Mouse (Mus musculus) small intestine, adult 2 months (tissue): ENCODE data around the gene Lrch4. TPM values are rescaled to one million over a fixed set of nuclear protein-coding genes. Genes with fewer than 3 reads are reported as not detected.

Source experiments
- H3K27ac ChIP-seq: fragments of 200-500 bp; 2 replicates; pipeline ENCODE4 v1.5.1; 2012; ENCODE audit warnings: low read depth, low read length, control low read depth, inconsistent platforms; ENCODE audit not compliant: insufficient read depth
- H3K27me3 ChIP-seq: fragments of 200-500 bp; 2 replicates; pipeline ENCODE4 v1.6.1; 2012; ENCODE audit warnings: mild to moderate bottlenecking, moderate library complexity, low read length, inconsistent platforms; ENCODE audit not compliant: control insufficient read depth, insufficient read depth
- H3K36me3 ChIP-seq: fragments of 200-500 bp; 2 replicates; pipeline ENCODE4 v1.6.1; 2012; ENCODE audit warnings: mild to moderate bottlenecking, low read length, control low read depth, inconsistent platforms; ENCODE audit not compliant: control insufficient read depth, insufficient read depth
- H3K4me1 ChIP-seq: fragments of 200-500 bp; 2 replicates; pipeline ENCODE4 v1.6.1; 2012; ENCODE audit warnings: low read length, inconsistent platforms, mixed read lengths; ENCODE audit not compliant: control insufficient read depth, insufficient read depth, insufficient read length
- H3K4me3 ChIP-seq: fragments of 200-500 bp; 2 replicates; pipeline ENCODE4 v1.5.1; 2012; ENCODE audit warnings: low read depth, mild to moderate bottlenecking, control low read depth, inconsistent platforms, low read length, moderate library complexity
- CTCF ChIP-seq: fragments of 200-500 bp; IDR thresholded peaks from 2 replicates; pipeline ENCODE4 v1.5.1; 2012; ENCODE audit warnings: low read depth, mild to moderate bottlenecking, control low read depth, inconsistent platforms, low read length, moderate library complexity, mixed read lengths; ENCODE audit not compliant: insufficient replicate concordance, insufficient read length; ENCODE audit errors: extremely low read depth
- POLR2A ChIP-seq: fragments of 200-500 bp; IDR thresholded peaks from 2 replicates; pipeline ENCODE4 v1.6.1; 2012; ENCODE audit warnings: low read depth, mild to moderate bottlenecking, control low read depth, inconsistent platforms, low read length, moderate library complexity
- WGBS: fragments of 180-500 bp; shearing (Covaris S2); methylation state at CpG from one replicate; pipeline ENCODE4 v1.1.7; 2018; 5-methylcytosine and 5-hydroxymethylcytosine counted together
- polyA plus RNA-seq: library from polyadenylated mRNA; depleted of rRNA; stranded (reverse); fragments of >200 nt; gene quantifications from 2 replicates; pipeline ENCODE4 v1.2.3, GENCODE M21; 2012

Lrch4 gene
- polyA plus RNA-seq, 1 experiment, result 54.1 TPM

- Histone ChIP-seq H3K4me3 (0 out of 2 replicates have a peak overlapping the region, but pooled peaks have one; percentile 10), H3K36me3 (peaks cover 6% of the 10 kb centered on the region; the same call in 1 of the 2 replicates), H3K27me3 (no peaks in the 10 kb centered on the region), H3K27ac (peak overlapping the region; percentile 92), H3K4me1 (peaks cover 33% of the 10 kb centered on the region; the same call in 1 of the 2 replicates)
- TF ChIP-seq POLR2A (no peak), CTCF (no peak)
- WGBS, result under 1% methylated on average over 9 of the region's 9 CpGs
These were observed 42.7 kb downstream of the Lrch4 start for GRCm38 (mm10) chr5:137671443-137672240.

GRCm38 (mm10) chr5:137672361-137672760 lies 43.4 kb downstream of the Lrch4 start:
- no peak overlapping the region for H3K4me3 ChIP-seq
- peaks cover 33% of the 10 kb centered on the region; the same call in 1 of the 2 replicates for H3K4me1 ChIP-seq
- H3K36me3 ChIP-seq, result 0 out of 2 replicates have a peak, but pooled peaks cover 2% of the 10 kb centered on the region
- TF ChIP-seq CTCF, result no peak
- no peak for TF ChIP-seq POLR2A
- H3K27me3 ChIP-seq, result no peaks in the 10 kb centered on the region
- H3K27ac ChIP-seq, result peak overlapping the region; percentile 92
- WGBS, result 67% methylated on average over 5 of the region's 5 CpGs

DNA sequence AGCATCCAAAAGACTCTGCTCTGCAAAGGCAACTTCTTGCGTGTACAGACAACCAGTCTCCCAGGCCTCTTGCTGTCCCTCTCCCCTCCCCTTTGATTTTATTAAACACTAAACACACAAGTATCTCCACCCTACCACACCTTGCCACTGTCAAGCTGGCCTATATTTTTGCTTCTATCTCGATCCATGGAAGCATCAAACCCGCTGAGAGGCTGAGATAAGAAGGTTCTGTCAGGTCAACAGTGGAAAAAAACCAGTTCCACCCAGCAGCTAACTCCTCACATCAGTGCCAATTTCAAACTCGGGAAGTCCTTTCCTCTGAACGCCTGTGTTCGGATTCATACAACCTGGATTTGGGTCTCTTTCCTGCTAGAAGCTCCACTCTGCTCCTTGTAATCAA lies 44.1 kb downstream of the Lrch4 start:
- peaks cover 33% of the 10 kb centered on the region; the same call in 1 of the 2 replicates for H3K4me1 ChIP-seq
- H3K4me3 ChIP-seq, result no peak overlapping the region
- no peaks in the 10 kb centered on the region for H3K36me3 ChIP-seq
- TF ChIP-seq POLR2A, result no peak
- TF ChIP-seq CTCF, result no peak
- H3K27ac ChIP-seq, result peak overlapping the region; percentile 92
- WGBS, result 32% methylated on average over 6 of the region's 6 CpGs
- H3K27me3 ChIP-seq, result no peaks in the 10 kb centered on the region

GRCm38 (mm10) chr5:137674786-137675185 lies 45.9 kb downstream of the Lrch4 start:
- Histone ChIP-seq H3K4me1 (peaks cover 33% of the 10 kb centered on the region), H3K4me3 (no peak overlapping the region), H3K36me3 (no peaks in the 10 kb centered on the region), H3K27me3 (no peaks in the 10 kb centered on the region), H3K27ac (peak overlapping the region; percentile 61; the same call in 1 of the 2 replicates)
- 34% methylated on average over 8 of the region's 8 CpGs for WGBS
- no peak for TF ChIP-seq POLR2A
- no peak for TF ChIP-seq CTCF

- Histone ChIP-seq H3K27ac (no peak overlapping the region), H3K27me3 (no peaks in the 10 kb centered on the region), H3K36me3 (no peaks in the 10 kb centered on the region), H3K4me1 (peaks cover 13% of the 10 kb centered on the region), H3K4me3 (no peak overlapping the region)
- 98% methylated on average over 8 of the region's 8 CpGs for WGBS
- no peak for TF ChIP-seq CTCF
- no peak for TF ChIP-seq POLR2A
These were observed 48.9 kb downstream of the Lrch4 start for GRCm38 (mm10) chr5:137677859-137678258.

DNA sequence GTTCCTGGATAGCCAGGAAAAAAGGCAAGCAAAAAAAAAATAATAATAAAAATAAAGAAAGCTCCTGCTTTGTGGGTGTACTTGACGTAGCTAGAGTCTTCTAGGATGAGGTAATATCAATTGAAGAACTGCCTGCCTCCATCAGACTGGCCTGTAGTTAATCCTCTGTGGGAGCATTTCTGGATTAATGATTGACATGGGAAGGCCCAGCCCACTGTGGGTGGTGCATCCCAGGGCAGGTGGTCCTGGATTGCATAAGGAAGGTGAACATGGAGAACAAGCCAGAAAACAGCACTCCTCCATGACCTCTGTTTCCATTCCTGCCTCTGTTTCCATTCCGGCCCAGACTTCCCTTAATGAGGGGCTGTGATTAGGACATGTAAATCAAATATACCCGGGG lies 49.8 kb downstream of the Lrch4 start:
- H3K27ac ChIP-seq, result no peak overlapping the region

DNA sequence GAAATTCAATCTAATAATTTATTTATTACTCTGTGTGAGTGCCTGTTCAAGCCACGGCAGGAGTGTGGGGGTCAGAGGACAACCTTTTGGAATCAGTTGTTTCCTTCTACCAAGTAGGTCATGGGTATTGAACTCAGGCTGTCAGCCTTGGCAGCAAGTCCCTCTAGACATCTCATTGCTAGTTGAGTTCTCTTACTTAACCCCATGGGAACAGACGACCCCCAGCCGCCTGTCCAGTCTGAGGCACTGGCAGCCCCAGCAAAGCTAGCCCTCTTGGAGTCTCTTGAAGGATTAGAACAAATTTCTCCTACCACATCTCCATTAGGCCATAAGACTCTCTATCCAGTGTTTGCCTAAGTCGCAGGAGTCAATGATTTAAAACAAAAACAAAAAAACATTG lies 50.8 kb downstream of the Lrch4 start:
- TF ChIP-seq CTCF (no peak), POLR2A (no peak)

More for the DNA sequence above, 49.8 kb downstream of the Lrch4 start:
- TF ChIP-seq CTCF, result no peak
- TF ChIP-seq POLR2A, result no peak
- 62% methylated on average over 3 of the region's 3 CpGs for WGBS
- Histone ChIP-seq H3K4me3 (no peak overlapping the region), H3K27me3 (no peaks in the 10 kb centered on the region), H3K4me1 (peaks cover 17% of the 10 kb centered on the region), H3K36me3 (no peaks in the 10 kb centered on the region)

DNA sequence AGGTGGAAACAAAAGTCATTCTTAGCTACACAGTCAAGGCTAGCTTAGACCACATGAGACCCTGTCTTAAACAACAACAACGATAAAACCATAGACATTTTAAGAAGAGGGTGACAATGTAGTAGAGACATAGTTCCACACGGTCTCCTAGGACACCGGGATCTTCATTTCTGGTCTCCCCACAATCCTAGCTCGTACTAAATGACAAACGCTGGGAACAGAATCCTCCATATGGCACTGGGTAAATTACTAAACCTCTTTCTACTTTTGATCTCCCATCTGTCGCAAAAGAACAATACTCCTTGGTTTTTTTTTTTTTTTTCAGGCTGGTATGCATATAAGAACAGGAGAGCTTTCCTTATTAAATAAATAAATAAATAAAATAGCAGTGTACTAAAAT lies 53.6 kb downstream of the Lrch4 start:
- no peak overlapping the region for H3K4me3 ChIP-seq
- H3K27ac ChIP-seq, result no peak overlapping the region
- peaks cover 9% of the 10 kb centered on the region for H3K4me1 ChIP-seq
- TF ChIP-seq CTCF (no peak), POLR2A (no peak)
- H3K27me3 ChIP-seq, result no peaks in the 10 kb centered on the region
- WGBS, result 92% methylated on average over 6 of the region's 6 CpGs
- H3K36me3 ChIP-seq, result no peaks in the 10 kb centered on the region

More for the DNA sequence above, 50.8 kb downstream of the Lrch4 start:
- H3K27ac ChIP-seq, result no peak overlapping the region
- H3K4me3 ChIP-seq, result no peak overlapping the region
- H3K36me3 ChIP-seq, result no peaks in the 10 kb centered on the region
- H3K4me1 ChIP-seq, result peaks cover 14% of the 10 kb centered on the region
- no peaks in the 10 kb centered on the region for H3K27me3 ChIP-seq
- 67% methylated on average over 4 of the region's 4 CpGs for WGBS
